Mouse (Mus musculus) heart, embryonic 11.5 days (tissue): Measurements from ENCODE around the gene Mfsd4b1. TPM values are rescaled to one million over a fixed set of nuclear protein-coding genes. Genes with fewer than 3 reads are reported as not detected.

Experiments
- ATAC-seq: fragments of 200-750 bp; cut with Nextera tagmentation; replicated peaks from 2 replicates; pipeline ENCODE4 v1.8.0; 2017; ENCODE audit warnings: moderate library complexity; ENCODE audit not compliant: insufficient number of reproducible peaks, low FRiP score, low TSS enrichment
- H3K27ac ChIP-seq: fragments of 300-500 bp; sonication (generic); 2 replicates; pipeline ENCODE4 v1.5.1; 2014; ENCODE audit warnings: mild to moderate bottlenecking, low read depth, low read length
- H3K27me3 ChIP-seq: fragments of 300-500 bp; sonication (generic); 2 replicates; pipeline ENCODE4 v1.6.1; 2014; ENCODE audit warnings: mild to moderate bottlenecking, low read length, mixed read lengths; ENCODE audit not compliant: control insufficient read depth, insufficient read depth
- H3K36me3 ChIP-seq: fragments of 300-500 bp; sonication (generic); 2 replicates; pipeline ENCODE4 v1.6.1; 2014; ENCODE audit warnings: mild to moderate bottlenecking, low read length, moderate library complexity, mixed read lengths; ENCODE audit not compliant: control insufficient read depth, insufficient read depth
- H3K4me1 ChIP-seq: fragments of 300-500 bp; sonication (generic); 2 replicates; pipeline ENCODE4 v1.6.1; 2014; ENCODE audit warnings: low read length; ENCODE audit not compliant: control insufficient read depth, insufficient read depth
- H3K4me2 ChIP-seq: fragments of 300-500 bp; sonication (generic); 2 replicates; pipeline ENCODE4 v1.6.1; 2014; ENCODE audit warnings: mild to moderate bottlenecking, moderate library complexity
- H3K4me3 ChIP-seq: fragments of 300-500 bp; sonication (generic); 2 replicates; pipeline ENCODE4 v1.5.1; 2014; ENCODE audit warnings: low read depth, low read length
- H3K9ac ChIP-seq: fragments of 300-500 bp; sonication (generic); 2 replicates; pipeline ENCODE4 v1.6.1; 2014; ENCODE audit warnings: mild to moderate bottlenecking, low read depth, low read length, moderate library complexity
- H3K9me3 ChIP-seq: fragments of 300-500 bp; sonication (generic); replicated peaks from 2 replicates; pipeline ENCODE4 v1.6.1; 2016; ENCODE audit warnings: low read length; ENCODE audit not compliant: control insufficient read depth
- WGBS: fragments of 180-500 bp; shearing (Covaris S2); extraction: QIAGEN DNeasy Blood & Tissue Kit; methylation state at CpG from one replicate; pipeline ENCODE4 v1.1.7; 2014; ENCODE audit not compliant: insufficient replicate concordance; 5-methylcytosine and 5-hydroxymethylcytosine counted together
- polyA plus RNA-seq: library from polyadenylated mRNA; unstranded; fragments of >200 nt; fragmentation: Nextera tagmentation; extraction: Ambion mirVana; gene quantifications from 2 replicates; pipeline ENCODE4 v1.2.1, GENCODE M21; 2014

Mfsd4b1 gene
- polyA plus RNA-seq, 1 experiment from 2014 or later, result 0.11 TPM

- H3K36me3 ChIP-seq, result no peaks in the 10 kb centered on the region
- 63% methylated on average over 11 of the region's 11 CpGs for WGBS
- H3K27me3 ChIP-seq, result no peaks in the 10 kb centered on the region
- no peak overlapping the region for H3K4me2 ChIP-seq
- no peak for ATAC-seq
- peaks cover 5% of the 10 kb centered on the region; the same call in 1 of the 2 replicates for H3K9me3 ChIP-seq
- H3K9ac ChIP-seq, result no peak overlapping the region
- H3K27ac ChIP-seq, result no peak overlapping the region
- H3K4me3 ChIP-seq, result no peak overlapping the region
- no peaks in the 10 kb centered on the region for H3K4me1 ChIP-seq
Observed at GRCm38 (mm10) chr10:39974982-39975381, 50.1 kb downstream of the Mfsd4b1 start.

GRCm38 (mm10) chr10:39967512-39967911 is 57.6 kb downstream of the Mfsd4b1 start:
- 83% methylated on average over 3 of the region's 3 CpGs for WGBS
- Histone ChIP-seq H3K27me3 (no peaks in the 10 kb centered on the region), H3K27ac (no peak overlapping the region), H3K9ac (no peak overlapping the region), H3K36me3 (no peaks in the 10 kb centered on the region), H3K4me3 (no peak overlapping the region), H3K9me3 (no peaks in the 10 kb centered on the region), H3K4me1 (no peaks in the 10 kb centered on the region), H3K4me2 (no peak overlapping the region)
- ATAC-seq, result no peak

GRCm38 (mm10) chr10:39961906-39962305 is 63.2 kb downstream of the Mfsd4b1 start:
- Histone ChIP-seq H3K27me3 (no peaks in the 10 kb centered on the region), H3K9me3 (no peaks in the 10 kb centered on the region), H3K4me1 (peaks cover 3% of the 10 kb centered on the region; the same call in 1 of the 2 replicates), H3K36me3 (no peaks in the 10 kb centered on the region), H3K27ac (no peak overlapping the region), H3K4me2 (no peak overlapping the region), H3K9ac (no peak overlapping the region), H3K4me3 (no peak overlapping the region)
- 34% methylated on average over 1 of the region's 1 CpGs for WGBS
- no peak for ATAC-seq

GRCm38 (mm10) chr10:39960441-39960822 is 64.6 kb downstream of the Mfsd4b1 start:
- Histone ChIP-seq H3K27ac (no peak overlapping the region), H3K4me3 (peak overlapping the region; percentile 60; the same call in 1 of the 2 replicates), H3K9ac (no peak overlapping the region), H3K27me3 (no peaks in the 10 kb centered on the region), H3K4me1 (peaks cover 3% of the 10 kb centered on the region; the same call in 1 of the 2 replicates), H3K36me3 (no peaks in the 10 kb centered on the region), H3K9me3 (no peaks in the 10 kb centered on the region), H3K4me2 (peak overlapping the region; percentile 90)
- WGBS, result 40% methylated on average over 11 of the region's 11 CpGs
- no peak for ATAC-seq

GRCm38 (mm10) chr10:39959761-39960440 is 65.2 kb downstream of the Mfsd4b1 start, which contains the start of gene Mfsd4b3:
Mfsd4b3 (minus strand) TSS chr10:39960153.
- Histone ChIP-seq H3K27ac (peak within 1 kb of the TSS; percentile 6; the same call in 1 of the 2 replicates), H3K36me3 (no peaks in the 10 kb centered on the region), H3K9me3 (no peaks in the 10 kb centered on the region), H3K4me3 (peak within 1 kb of the TSS; percentile 60), H3K9ac (peak within 1 kb of the TSS; percentile 59), H3K4me2 (peak within 1 kb of the TSS; percentile 90), H3K27me3 (no peaks in the 10 kb centered on the region), H3K4me1 (peaks cover 3% of the 10 kb centered on the region; the same call in 1 of the 2 replicates)
- ATAC-seq, result peak; percentile 95
- WGBS, result 1% methylated on average over 38 of the region's 38 CpGs

- no peak overlapping the region for H3K4me2 ChIP-seq
- H3K4me3 ChIP-seq, result no peak overlapping the region
- H3K4me1 ChIP-seq, result peaks cover 3% of the 10 kb centered on the region; the same call in 1 of the 2 replicates
- 72% methylated on average over 4 of the region's 4 CpGs for WGBS
- no peaks in the 10 kb centered on the region for H3K27me3 ChIP-seq
- no peak for ATAC-seq
- H3K36me3 ChIP-seq, result no peaks in the 10 kb centered on the region
- H3K27ac ChIP-seq, result no peak overlapping the region
- no peak overlapping the region for H3K9ac ChIP-seq
- H3K9me3 ChIP-seq, result no peaks in the 10 kb centered on the region
Observed at GRCm38 (mm10) chr10:39958266-39958665, 66.8 kb downstream of the Mfsd4b1 start.

- Histone ChIP-seq H3K4me3 (no peak overlapping the region), H3K27ac (no peak overlapping the region), H3K4me2 (no peak overlapping the region), H3K9ac (no peak overlapping the region), H3K36me3 (no peaks in the 10 kb centered on the region), H3K9me3 (no peaks in the 10 kb centered on the region), H3K4me1 (peaks cover 3% of the 10 kb centered on the region; the same call in 1 of the 2 replicates), H3K27me3 (no peaks in the 10 kb centered on the region)
- no peak for ATAC-seq
- WGBS, result 77% methylated on average over 2 of the region's 2 CpGs
Observed at GRCm38 (mm10) chr10:39956340-39956878, 68.7 kb downstream of the Mfsd4b1 start.

GRCm38 (mm10) chr10:39955163-39955562 is 69.9 kb downstream of the Mfsd4b1 start:
- Histone ChIP-seq H3K4me1 (no peaks in the 10 kb centered on the region), H3K9ac (no peak overlapping the region), H3K27me3 (no peaks in the 10 kb centered on the region), H3K27ac (no peak overlapping the region), H3K9me3 (no peaks in the 10 kb centered on the region), H3K4me3 (no peak overlapping the region), H3K36me3 (no peaks in the 10 kb centered on the region), H3K4me2 (no peak overlapping the region)
- 75% methylated on average over 2 of the region's 2 CpGs for WGBS
- no peak for ATAC-seq
